40 mouse cellular contexts compared by ENCODE assay signal in genomic region chr11:103578339-103578738, GRCm38 (mm10). TPM values are rescaled to one million over a fixed set of nuclear protein-coding genes. Genes with fewer than 3 reads are reported as not detected.
"Had no signal": no experiment of that assay in that cellular context is flagged by ENCODE, and none has a peak within 500 bp of the region (broad histone marks: within the 10 kb centered on the region; RNA-seq: fewer than 3 reads in every experiment).

No protein-coding gene starts in this region.

- H3K27me3 ChIP-seq: heart, embryonic 12.5 days; hindbrain, embryonic 13.5 days; hindbrain, embryonic 15.5 days; kidney, embryonic 15.5 days; limb, embryonic 13.5 days; limb, embryonic 15.5 days; liver, embryonic 12.5 days had no signal

- H3K9ac ChIP-seq: heart, embryonic 12.5 days; hindbrain, embryonic 13.5 days; hindbrain, embryonic 15.5 days; kidney, embryonic 15.5 days; limb, embryonic 13.5 days; limb, embryonic 15.5 days; liver, embryonic 12.5 days; liver, embryonic 14.5 days had no signal

- H3K27ac ChIP-seq: gastrocnemius, adult 2 months; heart, embryonic 10.5 days; hindbrain, embryonic 13.5 days; hindbrain, embryonic 15.5 days; hindbrain, postnatal 0 days; kidney, embryonic 15.5 days; kidney, postnatal 0 days; limb, embryonic 13.5 days; limb, embryonic 15.5 days; liver, embryonic 12.5 days; liver, embryonic 14.5 days had no signal

- DNase-seq: gastrocnemius, adult 2 months; gastrocnemius, postnatal 10 days; gastrocnemius, postnatal 25 days; heart, adult 18-20 months; heart, postnatal 14 days; heart, postnatal 36 days; kidney, adult 11 months; kidney, adult 2 months; kidney, adult 9 months; kidney, postnatal 14 days; kidney, postnatal 36 days; layer of hippocampus, adult 9-11 months; layer of hippocampus, postnatal 36 days had no signal

- H3K4me3 ChIP-seq: gastrocnemius, adult 2 months; heart, embryonic 10.5 days; heart, embryonic 12.5 days; hindbrain, embryonic 13.5 days; hindbrain, embryonic 15.5 days; kidney, embryonic 15.5 days; limb, embryonic 13.5 days; limb, embryonic 15.5 days; liver, embryonic 12.5 days had no signal

- H3K4me2 ChIP-seq: heart, embryonic 12.5 days; hindbrain, embryonic 13.5 days; hindbrain, embryonic 15.5 days; kidney, embryonic 15.5 days; limb, embryonic 13.5 days; limb, embryonic 15.5 days; liver, embryonic 12.5 days had no signal

- H3K9me3 ChIP-seq: hindbrain, embryonic 15.5 days had no signal

- H3K4me1 ChIP-seq: heart, embryonic 10.5 days; heart, embryonic 12.5 days; hindbrain, embryonic 13.5 days; hindbrain, embryonic 15.5 days; kidney, embryonic 15.5 days; limb, embryonic 13.5 days; limb, embryonic 15.5 days; liver, embryonic 12.5 days had no signal

- H3K36me3 ChIP-seq: heart, embryonic 10.5 days; heart, embryonic 12.5 days; hindbrain, embryonic 13.5 days; hindbrain, embryonic 15.5 days; kidney, embryonic 15.5 days; limb, embryonic 13.5 days; limb, embryonic 15.5 days; liver, embryonic 12.5 days had no signal

RNA-seq across cellular contexts. Expression of gene Gm884, which starts 42.6 kb away (rescaled TPM):
- total RNA-seq: gastrocnemius, adult 2 months; gastrocnemius, postnatal 10 days; gastrocnemius, postnatal 25 days; gastrocnemius, postnatal 4 days; granulocyte monocyte progenitor cell, adult 5-6 weeks; heart, adult 18-20 months; heart, adult 8-10 months; heart, postnatal 14 days; heart, postnatal 36 days; hematopoietic stem cell, adult 5-6 weeks; hindbrain, postnatal 0 days; layer of hippocampus, adult 18-20 months; layer of hippocampus, postnatal 14 days; layer of hippocampus, postnatal 36 days; left cerebral cortex, postnatal 25 days; liver, adult 2 months had no signal
- polyA plus RNA-seq: heart, embryonic 10.5 days; heart, embryonic 12.5 days; heart, embryonic 14.5 days; heart, embryonic 16.5 days; hindbrain, embryonic 11.5 days; hindbrain, embryonic 13.5 days; hindbrain, embryonic 15.5 days; intestine, embryonic 14.5 days; intestine, embryonic 16.5 days; kidney, adult 2 months; kidney, embryonic 15.5 days; kidney, postnatal 0 days; large intestine, adult 2 months; limb, embryonic 11.5 days; limb, embryonic 13.5 days; limb, embryonic 15.5 days; liver, adult 2 months; liver, embryonic 12.5 days; liver, embryonic 14.5 days; liver, embryonic 16.5 days had no signal
